Mouse (Mus musculus) layer of hippocampus, postnatal 14 days (tissue): ENCODE data around the gene Gad1. TPM values are rescaled to one million over a fixed set of nuclear protein-coding genes. Genes with fewer than 3 reads are reported as not detected.

ENCODE experiments used
- DNase-seq, 2 experiments: peaks; one replicate each; pipeline ENCODE4 v3.0.0; 2021 to 2022; ENCODE audit warnings: low spot score in 2 of 2, mixed read lengths in 1 of 2
- total RNA-seq, 2 experiments: library from RNA; stranded (reverse); gene quantifications; 2 replicates each; pipeline ENCODE4 v1.2.3; 2021

Gene Gad1
- total RNA-seq, 2 experiments from 2014 or later, result 248 to 268 TPM

DNA sequence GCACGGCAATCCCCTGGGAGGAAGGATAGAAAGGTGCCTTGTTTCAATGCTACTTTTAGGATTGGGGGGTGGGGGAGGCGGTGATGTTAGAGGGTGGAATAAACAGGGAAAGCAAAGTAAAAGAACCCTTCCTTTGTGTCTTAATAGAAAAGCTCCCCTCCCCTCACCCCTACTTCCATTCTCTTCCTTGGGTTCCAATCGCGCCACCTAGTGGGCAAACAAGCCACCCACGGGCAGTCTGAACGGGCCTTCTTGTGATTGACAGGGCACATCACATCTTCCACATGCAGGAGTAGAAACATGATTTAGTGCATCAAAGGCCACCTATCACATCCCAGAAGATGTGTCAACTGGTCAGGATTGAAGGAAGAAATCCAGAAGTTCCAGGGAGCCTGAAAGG, 67.4 kb downstream of the Gad1 start:
- DNase-seq, result peak; percentile 54 to 73

DNA sequence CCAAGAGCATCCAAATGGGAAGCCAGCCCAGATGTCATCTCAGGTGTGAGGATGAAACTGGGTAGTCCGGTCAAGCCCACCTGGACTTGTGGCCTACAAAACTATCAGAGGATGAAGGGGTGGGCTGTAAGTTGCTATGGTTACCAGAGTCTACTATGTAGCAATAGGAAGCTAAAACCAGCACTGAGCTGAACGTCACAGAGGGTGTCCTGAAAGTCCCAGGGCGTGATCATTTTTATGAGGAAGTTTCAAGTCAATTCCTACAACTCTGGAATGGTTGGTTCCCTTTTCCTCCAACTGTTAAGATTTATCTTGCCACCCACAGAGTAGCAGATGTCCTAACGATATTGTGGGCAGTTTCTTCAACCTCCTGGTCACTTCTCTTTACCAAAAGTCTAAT, 69.4 kb downstream of the Gad1 start:
- DNase-seq, result no peak

DNA sequence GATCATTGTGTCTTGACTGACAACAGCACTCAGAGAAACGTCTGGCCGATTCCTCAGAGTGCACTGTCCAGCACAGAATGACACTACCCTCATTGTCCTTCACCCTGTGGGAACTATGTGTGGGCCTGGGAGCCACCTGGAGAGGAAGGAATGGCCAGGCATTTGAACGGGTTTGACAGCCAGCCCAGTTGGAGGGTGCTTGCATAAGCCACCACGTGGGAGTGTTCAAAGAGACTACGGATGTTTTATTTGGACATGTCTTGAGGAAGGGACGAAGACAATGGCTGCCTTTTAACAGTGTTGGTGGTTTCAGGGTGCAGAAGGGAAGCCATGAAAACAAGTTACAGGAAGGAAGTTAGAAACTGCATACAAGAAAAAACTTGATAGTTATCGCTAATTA, 72.9 kb downstream of the Gad1 start:
- DNase-seq, result no peak

DNA sequence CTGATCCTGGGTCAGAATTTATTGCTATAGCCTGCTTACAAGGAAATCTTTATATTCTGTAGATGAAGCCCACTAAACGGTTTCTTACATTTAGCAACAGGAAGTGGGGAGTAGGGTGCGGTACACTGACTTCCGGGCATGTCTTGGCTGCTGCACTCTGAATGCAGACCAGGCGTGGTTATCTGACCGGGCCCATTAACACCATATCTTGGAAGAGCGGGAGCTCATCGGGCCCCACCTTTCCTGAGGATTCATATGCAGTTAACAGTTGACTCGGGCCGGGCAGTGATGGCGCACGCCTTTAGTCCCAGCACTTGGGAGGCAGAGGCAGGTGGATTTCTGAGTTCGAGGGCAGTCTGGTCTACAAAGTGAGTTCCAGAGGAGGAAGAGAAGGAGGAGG, 75.5 kb downstream of the Gad1 start:
- no peak for DNase-seq

DNA sequence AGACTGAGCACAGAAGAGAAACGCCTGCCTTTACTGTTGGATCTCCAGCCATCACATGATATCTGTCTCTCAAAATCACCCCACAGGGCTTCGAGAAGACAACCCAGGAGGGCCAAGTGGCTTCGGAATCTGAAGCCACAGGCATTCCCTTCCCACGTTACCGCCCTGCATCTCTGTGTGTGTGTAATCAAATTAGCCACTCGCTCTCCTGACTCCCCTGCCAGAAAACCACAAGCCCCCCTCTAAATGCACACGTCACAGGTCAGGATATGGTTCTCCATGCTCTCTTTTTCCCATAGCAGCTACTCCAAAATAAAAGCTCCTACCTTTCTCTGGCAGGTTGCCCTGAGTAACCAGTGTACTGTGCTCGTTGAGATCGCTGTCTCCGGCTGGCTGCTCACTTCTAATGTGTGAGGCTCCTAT, 76.5 kb downstream of the Gad1 start:
- peak in 1 of 2 experiments; percentile 15 for DNase-seq

DNA sequence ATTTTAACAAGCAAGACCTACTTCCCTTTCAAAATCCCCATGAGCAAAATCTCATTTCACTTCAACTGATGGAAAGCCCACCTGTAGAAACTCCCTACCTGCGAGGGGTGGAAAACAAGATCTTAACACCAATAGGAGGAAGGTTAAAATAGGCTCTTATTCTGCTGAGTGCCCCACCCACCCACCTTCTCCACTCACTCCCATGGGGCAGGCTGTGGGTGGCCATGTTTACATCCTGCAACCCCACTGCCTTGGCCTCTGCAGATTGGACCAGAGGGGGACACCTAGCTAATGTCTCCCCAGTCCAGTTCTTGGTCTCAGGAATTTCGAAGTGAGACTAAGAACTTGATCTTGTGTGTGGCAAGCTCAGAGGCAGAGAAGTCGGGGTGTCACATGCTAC, 77.0 kb downstream of the Gad1 start:
- no peak for DNase-seq

DNA sequence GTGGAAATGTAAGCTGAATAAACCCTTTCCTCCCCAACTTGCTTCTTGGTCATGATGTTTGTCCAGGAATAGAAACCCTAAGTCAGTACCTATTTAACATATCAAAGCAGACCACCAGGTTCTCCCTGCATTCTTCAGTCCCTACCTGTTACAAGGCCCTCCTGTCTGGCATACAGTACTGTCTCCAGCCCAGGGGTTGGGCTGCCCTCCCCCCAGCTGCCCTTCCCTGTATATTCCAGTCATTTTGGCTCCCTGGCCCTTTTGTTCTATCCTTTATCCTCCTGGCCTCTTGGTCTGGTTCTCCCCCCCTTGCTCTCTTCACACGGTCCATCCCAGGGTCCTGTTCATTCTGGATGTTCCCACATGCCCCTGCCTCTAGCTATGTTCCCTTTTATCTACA, 78.4 kb downstream of the Gad1 start:
- no peak for DNase-seq

DNA sequence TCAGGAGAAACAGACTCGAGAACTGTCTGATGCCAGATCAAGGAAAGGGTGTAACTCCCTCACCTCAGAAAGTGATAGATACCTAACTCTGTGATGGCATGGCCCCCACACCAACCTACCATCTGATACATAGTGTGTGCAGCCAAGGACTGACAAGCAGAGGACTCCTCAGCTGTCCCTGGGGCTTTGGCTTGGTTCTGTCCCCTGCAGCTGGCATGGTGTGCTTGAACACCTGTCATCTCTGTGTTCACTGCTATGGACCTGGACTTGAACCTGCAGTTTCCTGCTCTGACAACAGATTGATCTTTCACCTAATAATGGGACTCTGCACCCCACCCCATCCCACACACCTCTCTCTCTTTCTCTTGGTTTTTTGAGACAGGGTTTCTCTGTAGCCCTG, 79.5 kb downstream of the Gad1 start:
- no peak for DNase-seq

DNA sequence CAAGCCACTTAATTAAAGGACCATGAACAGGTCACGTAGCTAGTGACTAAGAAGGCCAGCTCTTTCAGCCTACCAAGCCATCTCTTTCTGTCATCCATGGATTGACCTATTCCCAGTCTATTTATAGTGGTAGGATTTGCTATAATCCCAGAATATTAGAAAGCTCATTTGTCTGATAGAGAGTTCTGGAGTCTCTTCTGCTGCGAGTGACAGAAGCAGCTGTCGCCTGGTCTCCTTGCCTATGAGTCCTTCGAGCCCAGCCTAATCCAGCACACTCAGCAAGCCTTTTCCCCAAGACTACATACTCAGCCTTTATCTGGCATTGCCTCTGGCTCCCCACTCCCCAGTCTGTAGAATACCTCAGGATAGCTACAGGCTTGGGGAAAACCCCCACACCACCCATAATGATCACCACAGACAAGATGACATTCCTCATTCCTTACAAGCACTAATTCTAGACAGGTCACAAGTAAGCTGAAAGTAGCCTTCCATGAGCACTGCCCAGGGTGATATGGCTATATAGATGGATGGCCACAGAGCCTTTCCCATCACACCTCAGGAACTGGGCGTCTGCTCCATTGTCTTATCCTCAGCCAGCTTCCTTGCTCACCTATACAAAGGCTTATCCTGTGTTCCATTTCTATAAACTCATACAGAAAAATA, 81.3 kb downstream of the Gad1 start:
- no peak for DNase-seq

DNA sequence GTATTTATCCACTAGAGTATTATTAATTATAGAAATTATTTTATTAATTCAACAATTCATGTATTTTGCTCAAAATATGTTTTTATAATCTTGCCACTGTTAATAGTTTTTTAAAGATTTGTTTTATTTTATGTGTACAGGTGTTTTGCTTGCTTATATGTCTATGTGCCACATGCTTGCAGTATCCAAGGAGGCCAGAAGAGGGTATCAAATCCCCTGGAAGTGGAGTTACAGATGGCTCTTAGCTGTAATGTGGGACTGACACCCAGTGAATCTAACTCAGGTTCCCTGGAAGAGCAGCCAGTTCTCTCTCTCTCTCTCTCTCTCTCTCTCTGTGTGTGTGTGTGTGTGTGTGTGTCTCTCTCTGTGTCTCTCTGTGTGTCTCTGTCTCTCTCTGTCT, 88.1 kb downstream of the Gad1 start:
- no peak for DNase-seq

DNA sequence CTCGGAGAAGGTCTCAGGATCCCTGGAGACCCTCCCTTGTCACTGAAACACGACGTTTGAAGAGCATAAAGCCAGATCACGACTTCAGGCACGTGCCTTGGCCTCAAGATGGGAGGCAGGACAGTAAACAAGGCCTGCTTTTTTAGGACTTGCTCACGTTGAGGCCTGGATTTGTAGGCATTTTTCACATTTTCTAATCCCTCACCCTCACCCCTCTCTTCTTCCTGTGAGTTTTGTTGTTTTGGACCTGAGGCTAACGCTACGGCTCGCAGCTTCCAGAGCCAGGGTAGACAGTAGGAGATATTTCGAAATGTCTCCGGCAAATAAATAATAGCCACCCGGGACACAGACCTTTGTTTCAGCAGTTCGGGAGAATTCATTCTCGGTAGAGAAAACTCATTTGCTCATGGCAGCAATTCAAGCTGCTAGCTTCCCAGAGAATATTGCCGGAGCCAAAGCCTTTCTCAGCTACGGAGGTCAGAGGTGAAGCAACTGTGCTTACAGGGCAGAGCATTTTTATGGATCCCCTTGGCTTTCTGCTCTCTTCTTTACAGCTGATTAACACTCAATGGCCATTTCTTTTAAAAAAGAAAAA, 90.2 kb downstream of the Gad1 start:
- no peak for DNase-seq

DNA sequence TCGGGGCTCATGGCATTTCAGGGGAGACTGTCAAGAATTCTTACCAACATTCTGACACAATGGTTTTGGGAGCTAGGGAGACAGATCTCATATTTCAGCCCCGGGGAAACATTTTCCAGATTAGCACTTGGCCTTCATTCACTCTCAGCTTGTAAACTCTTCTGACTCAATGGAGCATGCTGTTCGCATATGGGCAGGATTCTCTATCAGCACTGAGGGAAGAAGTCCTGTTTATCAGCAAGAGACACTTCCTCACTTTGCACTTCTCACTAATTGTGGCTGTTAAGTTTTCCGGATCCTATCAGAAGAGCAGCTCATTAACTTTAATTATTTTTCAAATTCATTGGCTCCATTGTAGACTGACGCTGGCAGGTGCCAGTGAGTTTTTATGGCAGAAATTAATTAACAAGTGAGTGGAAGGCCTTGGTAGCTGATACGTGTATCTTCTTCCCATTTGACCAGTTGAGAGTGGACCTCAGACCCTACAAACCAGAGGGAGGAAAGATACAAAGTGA, 92.5 kb downstream of the Gad1 start:
- DNase-seq, result no peak

DNA sequence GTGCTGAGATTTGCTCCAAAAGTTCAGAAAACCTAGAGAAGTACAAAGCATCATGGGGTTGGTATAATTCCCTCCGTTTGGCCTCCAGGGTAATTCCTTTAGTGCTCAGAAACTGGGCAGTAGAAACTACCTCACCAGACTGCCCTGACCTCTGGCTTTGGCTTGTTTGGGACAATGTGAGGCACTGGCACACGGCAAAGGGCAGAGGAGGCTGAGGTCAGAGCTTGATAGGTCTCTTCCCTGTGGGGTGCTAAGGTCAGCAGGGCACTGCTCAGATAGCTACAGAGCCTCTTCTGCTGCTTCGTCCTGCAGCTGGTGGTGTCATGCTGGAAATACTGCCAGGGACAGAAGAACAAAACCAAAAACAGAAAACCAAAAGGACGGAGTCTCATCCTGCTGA, 94.8 kb downstream of the Gad1 start:
- DNase-seq, result no peak

DNA sequence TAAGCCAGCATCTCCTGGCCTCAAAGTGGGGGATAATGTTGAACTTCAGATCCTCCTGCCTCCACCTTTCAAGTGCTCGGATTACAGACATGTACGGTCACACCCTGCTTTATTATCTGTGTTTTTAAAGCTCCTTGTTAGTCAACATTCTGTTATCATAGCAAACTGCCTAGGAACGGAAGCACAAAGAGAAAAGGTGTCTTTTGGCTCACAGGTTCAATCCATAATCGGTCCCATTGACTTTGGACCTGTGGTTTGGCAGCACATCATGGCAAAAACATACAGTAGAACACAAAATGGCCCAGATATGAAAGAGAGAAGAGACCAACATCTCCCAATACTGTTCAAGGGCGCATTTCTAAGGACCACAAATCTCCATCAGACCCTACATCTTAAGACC, 95.4 kb downstream of the Gad1 start:
- no peak for DNase-seq

DNA sequence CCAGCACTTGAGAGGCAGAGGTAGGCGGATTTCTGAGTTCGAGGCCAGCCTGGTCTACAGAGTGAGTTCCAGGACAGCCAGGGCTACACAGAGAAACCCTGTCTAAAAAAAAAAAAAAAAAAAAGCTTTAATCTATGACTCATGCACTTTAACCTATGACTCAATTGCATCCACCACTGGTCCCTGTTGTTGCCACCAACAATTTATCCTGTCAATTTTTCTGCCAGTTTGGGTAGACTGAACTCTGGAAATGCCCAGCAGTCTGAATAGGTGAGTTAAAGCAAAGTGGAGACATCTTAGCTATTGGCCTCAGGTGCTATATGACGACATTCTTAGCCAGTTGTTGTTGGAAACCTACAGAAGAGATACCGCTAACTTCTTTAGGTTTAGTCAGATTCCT, 96.6 kb downstream of the Gad1 start:
- no peak for DNase-seq

Other genes with a start within 250 kb of the Gad1 start
- gene Sp5, start 78.1 kb upstream of the Gad1 start, total RNA-seq, result under 1 TPM; 0.64 to 0.85 TPM
- 1 to 10 TPM in 1 of 2 experiments, under 1 TPM in 1; 0.72 to 1.1 TPM for gene Erich2, start 44.3 kb upstream of the Gad1 start, total RNA-seq
- gene Gorasp2, start 108.5 kb downstream of the Gad1 start, total RNA-seq, result 100 to 1,000 TPM in 1 of 2 experiments, 10 to 100 TPM in 1; 95.0 to 103 TPM
- gene Gm26558, start 109.0 kb downstream of the Gad1 start, total RNA-seq, result under 1 TPM in 1 of 2 experiments, not detected in 1; 0.48 TPM